9 mouse cellular contexts compared by ENCODE assay signal in genomic region chr19:17124034-17124735, GRCm38 (mm10).
DNase-seq lines count a peak whose midpoint lies in the region; ATAC-seq and TF ChIP-seq lines count a peak whose summit lies in the region.
"Had no signal": no experiment of that assay in that cellular context is flagged by ENCODE, and none has a peak within 500 bp of the region (broad histone marks: within the 10 kb centered on the region; RNA-seq: fewer than 3 reads in every experiment).

No protein-coding gene starts in this region.

- peak; percentile 52 for DNase-seq in gastrocnemius, adult 2 months
- no peak for DNase-seq in gastrocnemius, adult 8-10 months (ENCODE audit: low spot score in 2 of 2)
- peak; percentile 72 to 74 for DNase-seq in B cell, adult 2 months
- peak; percentile 27 for DNase-seq in c-Kit-negative CD71-positive TER-119-positive erythroid progenitor cells, embryonic 14.5 days (ENCODE audit: low read depth, low spot score)
- DNase-seq in kidney, postnatal 4 days, result peak; percentile 65 to 67
- peak; percentile 19 to 21 for DNase-seq in right cerebral cortex, postnatal 36 days (ENCODE audit: low spot score in 2 of 2)

- 69% methylated on average over 12 of the region's 12 CpGs for WGBS in forebrain, embryonic 13.5 days

- H3K27ac ChIP-seq in gastrocnemius, adult 2 months, result no peak overlapping the region
- H3K27ac ChIP-seq in forebrain, embryonic 13.5 days, result no peak overlapping the region
- H3K27ac ChIP-seq: stomach, embryonic 15.5 days had no signal

- no peak overlapping the region for H3K9ac ChIP-seq in forebrain, embryonic 13.5 days
- H3K9ac ChIP-seq: stomach, embryonic 15.5 days had no signal

- ATAC-seq in forebrain, embryonic 13.5 days, result peak; percentile 55
- peak; percentile 72 for ATAC-seq in megakaryocyte, adult 5-6 weeks (ENCODE audit: poor library complexity, severe bottlenecking)

- H3K4me1 ChIP-seq in forebrain, embryonic 13.5 days, result no peaks in the 10 kb centered on the region
- H3K4me1 ChIP-seq: stomach, embryonic 15.5 days had no signal

- TF ChIP-seq CTCF in gastrocnemius, adult 2 months (IDR thresholded peaks at IDR 0.05), result peak; percentile 55

- no peaks in the 10 kb centered on the region for H3K27me3 ChIP-seq in forebrain, embryonic 13.5 days
- H3K27me3 ChIP-seq: stomach, embryonic 15.5 days had no signal

- H3K4me2 ChIP-seq in forebrain, embryonic 13.5 days, result no peak overlapping the region
- H3K4me2 ChIP-seq: stomach, embryonic 15.5 days had no signal

- H3K36me3 ChIP-seq in forebrain, embryonic 13.5 days (ENCODE audit: poor library complexity, severe bottlenecking), result no peaks in the 10 kb centered on the region
- H3K36me3 ChIP-seq: stomach, embryonic 15.5 days had no signal

- no peaks in the 10 kb centered on the region for H3K9me3 ChIP-seq in forebrain, embryonic 13.5 days (replicated peaks)
- H3K9me3 ChIP-seq: stomach, embryonic 15.5 days had no signal

- intact Hi-C loops in gastrocnemius, adult 2 months (cut with DNase I), result loop anchor here (2.0 to 5.0 kb wide), 2 partner anchors 265 to 1423 kb away; no protein-coding TSS in a partner anchor

- no peak overlapping the region for H3K4me3 ChIP-seq in gastrocnemius, adult 2 months
- no peak overlapping the region for H3K4me3 ChIP-seq in forebrain, embryonic 13.5 days
- H3K4me3 ChIP-seq: stomach, embryonic 15.5 days had no signal

Comparison
In these comparisons a context has a peak if more than half of its experiments do, and no peak if none do; other contexts are left out.
1. DNase-seq: peak in gastrocnemius, adult 2 months (single experiment), B cell, adult 2 months (2 of 2), c-Kit-negative CD71-positive TER-119-positive erythroid progenitor cells, embryonic 14.5 days (single experiment), kidney, postnatal 4 days (2 of 2) and right cerebral cortex, postnatal 36 days (2 of 2); none in gastrocnemius, adult 8-10 months (0 of 2).